Mouse (Mus musculus) layer of hippocampus, postnatal 10 days (tissue): Measurements from ENCODE around the gene Pxylp1. TPM values are rescaled to one million over a fixed set of nuclear protein-coding genes. Genes with fewer than 3 reads are reported as not detected.

Experiments
- DNase-seq, 2 experiments: peaks; one replicate each; pipeline ENCODE4 v3.0.0; 2021; ENCODE audit warnings: low spot score in 2 of 2
- total RNA-seq, 2 experiments: library from RNA; stranded (reverse); gene quantifications; 2 replicates each; pipeline ENCODE4 v1.2.3; 2021

Gene Pxylp1
- total RNA-seq, 2 experiments from 2014 or later, result 16.6 to 18.9 TPM

GRCm38 (mm10) chr9:96862836-96863235, 29.6 kb downstream of the Pxylp1 start:
- no peak for DNase-seq

GRCm38 (mm10) chr9:96861092-96861487, 31.4 kb downstream of the Pxylp1 start:
- DNase-seq, result no peak

- no peak for DNase-seq
Observed at GRCm38 (mm10) chr9:96860380-96861091, 31.9 kb downstream of the Pxylp1 start.

GRCm38 (mm10) chr9:96859027-96859426, 33.4 kb downstream of the Pxylp1 start:
- no peak for DNase-seq

GRCm38 (mm10) chr9:96857838-96858237, 34.6 kb downstream of the Pxylp1 start:
- no peak for DNase-seq

- no peak for DNase-seq
Observed at GRCm38 (mm10) chr9:96853300-96854186, 38.9 kb downstream of the Pxylp1 start.

GRCm38 (mm10) chr9:96851634-96852033, 40.8 kb downstream of the Pxylp1 start:
- DNase-seq, result no peak

GRCm38 (mm10) chr9:96851036-96851435, 41.4 kb downstream of the Pxylp1 start:
- DNase-seq, result no peak

- no peak for DNase-seq
Observed at GRCm38 (mm10) chr9:96849012-96849411, 43.5 kb downstream of the Pxylp1 start.

- DNase-seq, result no peak
Observed at GRCm38 (mm10) chr9:96846361-96846760, 46.1 kb downstream of the Pxylp1 start.

- DNase-seq, result peak; percentile 56 to 62
Observed at GRCm38 (mm10) chr9:96844798-96845209, 47.7 kb downstream of the Pxylp1 start.

- DNase-seq, result no peak
Observed at GRCm38 (mm10) chr9:96839376-96839775, 53.1 kb downstream of the Pxylp1 start.

- DNase-seq, result no peak
Observed at GRCm38 (mm10) chr9:96838864-96839263, 53.6 kb downstream of the Pxylp1 start.

GRCm38 (mm10) chr9:96837781-96838420, 54.6 kb downstream of the Pxylp1 start:
- DNase-seq, result no peak

GRCm38 (mm10) chr9:96836984-96837383, 55.5 kb downstream of the Pxylp1 start:
- DNase-seq, result no peak

GRCm38 (mm10) chr9:96835374-96835921, 57.0 kb downstream of the Pxylp1 start:
- DNase-seq, result no peak

GRCm38 (mm10) chr9:96833606-96834005, 58.9 kb downstream of the Pxylp1 start:
- no peak for DNase-seq

- no peak for DNase-seq
Observed at GRCm38 (mm10) chr9:96832516-96832915, 60.0 kb downstream of the Pxylp1 start.

GRCm38 (mm10) chr9:96830856-96831359, 61.6 kb downstream of the Pxylp1 start:
- DNase-seq, result no peak

- no peak for DNase-seq
Observed at GRCm38 (mm10) chr9:96829682-96830081, 62.8 kb downstream of the Pxylp1 start.

- DNase-seq, result no peak
Observed at GRCm38 (mm10) chr9:96828071-96828470, 64.4 kb downstream of the Pxylp1 start.
